Mouse (Mus musculus): Measurements from ENCODE around the gene Adh6a. TPM values are rescaled to one million over a fixed set of nuclear protein-coding genes. Genes with fewer than 3 reads are reported as not detected.
A peak's percentile ranks its signal among the peaks of the same experiment; 100 is the strongest.
"Not testable (repeated sequence)": the region's sequence is repeated elsewhere in the genome, so short reads cannot be mapped to it uniquely, and the experiment has no call there.

Adh6a gene
- total RNA-seq, 2 experiments from 2014 or later = not detected

- no peak for DNase-seq
Observed at GRCm38 (mm10) chr3:138325466-138325865, 12.4 kb downstream of the Adh6a start.

- no peak for DNase-seq
Observed at GRCm38 (mm10) chr3:138333910-138334309, 20.8 kb downstream of the Adh6a start.

DNA sequence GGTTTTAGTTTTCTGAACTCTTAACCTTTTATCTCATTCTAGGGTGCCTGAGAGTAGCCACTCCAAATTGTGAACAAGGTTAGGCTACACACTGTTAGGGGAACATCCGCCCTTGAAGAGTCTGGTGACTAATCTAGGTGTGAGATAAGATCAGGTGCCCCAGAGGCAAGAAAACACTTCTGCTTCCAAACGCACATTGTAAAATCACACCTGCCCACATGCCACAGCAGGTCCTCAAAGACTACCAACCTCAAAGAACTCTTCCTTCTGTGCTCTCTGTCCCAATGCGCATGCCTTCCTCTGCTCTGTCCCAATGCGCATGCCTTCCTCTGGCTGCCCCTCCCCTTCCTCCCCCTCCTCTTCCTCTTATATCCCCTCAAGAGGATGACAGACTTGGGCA lies 21.2 kb downstream of the Adh6a start:
- no peak for DNase-seq

- no peak for DNase-seq
Observed at GRCm38 (mm10) chr3:138335566-138335965, 22.5 kb downstream of the Adh6a start.

DNA sequence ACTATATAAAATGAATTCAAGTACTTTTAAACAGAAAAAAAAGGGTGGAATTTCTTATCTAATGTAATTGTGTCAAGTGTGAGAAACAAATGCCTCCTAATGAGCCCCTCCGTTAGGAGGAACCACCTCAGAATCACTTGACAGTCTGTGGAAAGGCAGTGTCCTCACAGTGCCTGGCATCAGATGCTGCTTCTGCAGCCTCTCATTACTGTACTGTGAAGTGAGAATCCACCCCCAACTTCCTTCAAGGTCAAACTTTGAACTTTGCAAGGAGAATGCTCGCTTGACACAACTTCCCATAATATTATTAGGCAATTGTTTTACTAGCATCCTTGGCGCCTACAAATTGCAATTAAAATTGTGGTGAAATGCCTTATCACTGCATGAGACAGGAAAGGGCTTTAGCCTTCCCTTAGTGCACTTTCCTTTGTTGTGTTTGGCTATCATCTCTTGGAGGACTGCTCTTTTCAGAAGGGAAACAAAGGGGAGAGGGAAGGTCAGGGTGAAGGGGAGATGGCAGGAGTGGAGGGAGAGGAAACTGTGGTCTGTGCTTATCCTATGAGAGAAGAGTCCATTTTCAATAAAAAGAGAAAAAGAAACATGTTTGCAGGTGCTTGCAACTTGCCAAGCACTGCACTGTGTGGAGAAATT lies 23.1 kb downstream of the Adh6a start:
- peak; percentile 25 to 44 for DNase-seq

GRCm38 (mm10) chr3:138341471-138341870 lies 28.4 kb downstream of the Adh6a start, which contains the start of gene Adh6b:
Adh6b (plus strand) TSS chr3:138341775.
- peak in 1 of 2 experiments; percentile 7 for DNase-seq

DNA sequence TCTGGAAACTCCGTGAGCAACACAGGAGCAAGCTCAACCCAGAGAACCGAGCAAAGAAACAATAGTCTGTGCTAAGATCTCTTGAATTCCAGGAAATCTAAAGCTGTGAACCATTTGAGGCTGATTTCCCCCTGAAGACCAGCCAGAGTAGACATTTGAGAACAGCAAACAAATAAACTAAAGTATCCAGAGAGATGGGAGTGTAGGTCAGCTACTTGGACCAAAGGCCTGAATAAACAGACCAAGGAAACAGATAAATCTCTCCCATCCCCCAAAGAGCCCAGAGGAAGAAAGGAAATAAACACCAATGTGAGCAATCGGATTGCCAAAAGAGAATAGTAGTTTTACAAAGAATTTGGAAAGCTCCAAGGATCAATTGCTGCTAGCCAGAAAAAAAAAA lies 34.0 kb downstream of the Adh6a start:
- DNase-seq = peak in 1 of 2 experiments; percentile 20

DNA sequence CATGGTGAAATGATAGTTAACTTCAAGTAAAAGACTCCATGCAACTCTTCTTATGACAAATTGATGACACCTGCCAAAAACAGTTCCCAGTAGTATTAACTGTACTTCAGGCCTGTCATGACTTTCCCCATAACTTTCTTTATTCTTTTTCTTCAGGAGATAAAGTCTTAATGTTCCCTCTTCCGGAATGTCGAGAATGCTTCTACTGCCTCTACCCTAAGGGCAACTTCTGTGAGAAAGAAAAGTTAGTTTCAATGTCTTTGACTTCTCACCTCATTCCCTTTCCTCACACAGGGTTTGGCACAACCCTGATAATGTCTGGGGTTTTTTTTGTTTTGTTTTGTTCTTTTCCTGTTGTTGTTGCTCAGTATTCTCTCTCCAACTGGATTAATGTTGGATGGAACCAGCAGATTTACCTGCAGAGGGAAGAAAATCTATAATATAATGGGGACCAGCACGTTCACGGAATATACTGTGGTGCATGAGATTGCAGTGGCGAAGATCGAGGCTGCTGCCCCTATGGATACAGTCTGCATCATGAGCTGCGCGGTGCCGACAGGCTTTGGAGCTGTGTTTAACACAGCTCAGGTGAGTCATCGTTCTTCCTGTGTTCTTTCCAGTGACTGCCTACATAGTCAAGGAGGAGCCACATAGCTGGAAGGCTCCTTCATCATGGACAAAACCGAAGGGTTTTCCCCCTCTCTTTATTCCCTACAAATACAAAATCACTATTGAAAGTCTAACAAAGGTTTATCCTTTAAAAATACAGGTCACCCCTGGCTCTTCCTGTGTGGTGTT lies 39.1 kb downstream of the Adh6a start:
- no peak for DNase-seq

GRCm38 (mm10) chr3:138358856-138359255 lies 45.8 kb downstream of the Adh6a start:
- no peak for DNase-seq

GRCm38 (mm10) chr3:138360721-138361120 lies 47.6 kb downstream of the Adh6a start:
- no peak for DNase-seq

- DNase-seq = no peak
Observed at GRCm38 (mm10) chr3:138362920-138363319, 49.8 kb downstream of the Adh6a start.

DNA sequence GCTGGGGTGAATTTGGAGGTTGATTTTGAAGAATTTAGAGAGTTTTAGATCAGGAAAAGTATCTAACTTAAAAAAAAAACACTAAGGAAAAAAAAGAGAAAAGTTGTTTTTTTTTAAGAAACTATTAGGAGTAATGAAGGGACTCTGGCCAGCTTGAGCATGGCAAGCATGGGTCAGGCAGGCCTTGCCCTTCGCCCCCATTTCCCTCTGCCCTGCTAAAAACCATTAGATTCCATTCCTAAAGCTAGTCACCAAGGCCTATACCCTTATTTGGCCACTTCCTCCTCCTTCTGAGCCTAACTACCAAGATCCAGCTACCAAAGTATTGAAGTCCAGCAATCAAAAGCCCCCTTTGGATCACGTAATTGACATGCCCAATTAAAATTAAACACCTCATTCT lies 53.1 kb downstream of the Adh6a start:
- no peak for DNase-seq

DNA sequence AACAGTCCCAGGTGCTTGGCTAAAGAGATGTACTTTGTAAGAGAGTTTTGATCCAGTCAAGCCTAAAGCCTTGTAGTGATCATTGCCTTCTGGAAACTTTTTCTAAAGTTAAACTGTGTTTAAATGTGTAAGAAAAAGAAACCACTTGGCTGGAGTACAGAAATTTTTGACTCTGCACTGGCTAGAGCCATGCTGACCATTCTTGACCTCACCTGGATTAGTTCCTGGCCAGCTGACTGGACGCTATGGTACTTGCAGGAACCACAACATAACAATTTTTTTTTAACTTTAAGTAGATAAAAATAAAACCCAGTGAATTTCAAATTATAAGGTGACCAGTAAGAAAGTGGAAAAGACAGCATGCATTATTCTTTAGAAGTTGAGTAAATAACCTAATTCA lies 56.5 kb downstream of the Adh6a start:
- DNase-seq = no peak

DNA sequence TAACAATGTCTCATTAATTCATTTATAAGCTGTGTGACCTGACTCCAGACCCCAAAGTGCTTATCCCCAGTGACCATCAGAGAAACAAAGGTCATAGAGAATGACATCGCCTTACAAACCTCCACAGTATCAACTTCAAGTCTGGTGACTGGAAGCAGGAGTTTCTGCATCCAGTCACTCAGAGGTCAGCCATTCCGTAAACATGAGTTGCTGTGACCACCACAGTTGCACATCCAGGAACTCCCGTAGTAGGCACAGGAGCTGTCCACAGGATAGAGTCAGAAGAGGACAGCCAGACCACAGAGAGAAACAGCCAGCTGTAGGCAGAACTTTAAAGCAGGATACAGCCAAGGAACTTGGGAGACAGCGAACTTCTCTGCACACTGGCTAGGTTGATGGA lies 57.2 kb downstream of the Adh6a start:
- DNase-seq = not testable (repeated sequence)

- DNase-seq = no peak
Observed at GRCm38 (mm10) chr3:138373920-138374319, 60.8 kb downstream of the Adh6a start.

- no peak for DNase-seq
Observed at GRCm38 (mm10) chr3:138375148-138375547, 62.1 kb downstream of the Adh6a start.

Other genes with a start within 250 kb of the Adh6a start
- 10 to 100 TPM; 37.3 to 51.9 TPM for gene 1110002E22Rik, start 248.2 kb upstream of the Adh6a start, total RNA-seq (2021)
- gene Gm5105, start 245.9 kb upstream of the Adh6a start, total RNA-seq (2021) = 1 to 10 TPM; 1.1 to 1.2 TPM
- gene Trmt10a, start 169.8 kb upstream of the Adh6a start, total RNA-seq (2021) = 1 to 10 TPM; 1.9 to 2.0 TPM
- gene Mttp, start 168.3 kb upstream of the Adh6a start, total RNA-seq (2021) = 1 to 10 TPM; 7.3 to 7.8 TPM
- not detected for gene 4930579F01Rik, start 119.5 kb upstream of the Adh6a start, total RNA-seq (2021)
- under 1 TPM; 0.45 to 0.93 TPM for gene Adh7, start 95.5 kb upstream of the Adh6a start, total RNA-seq (2021)
- gene Adh1, start 52.3 kb upstream of the Adh6a start, total RNA-seq (2021) = 10 to 100 TPM; 31.3 to 42.9 TPM
- gene Adh6b, start 28.5 kb downstream of the Adh6a start, total RNA-seq (2021) = 1 to 10 TPM; 1.2 to 2.2 TPM
- gene Adh4, start 102.2 kb downstream of the Adh6a start, total RNA-seq (2021) = not detected
- gene Adh5, start 129.8 kb downstream of the Adh6a start, total RNA-seq (2021) = 10 to 100 TPM; 82.4 to 89.7 TPM
- gene Metap1, start 176.2 kb downstream of the Adh6a start, total RNA-seq (2021) = 10 to 100 TPM; 37.1 to 37.9 TPM
- 100 to 1,000 TPM; 186 to 215 TPM for gene Eif4e, start 212.9 kb downstream of the Adh6a start, total RNA-seq (2021)

Data from heart, adult 18-20 months (tissue).